Mouse (Mus musculus) layer of hippocampus, postnatal 14 days (tissue): ENCODE measurements around the gene Cnr2. TPM values are rescaled to one million over a fixed set of nuclear protein-coding genes. Genes with fewer than 3 reads are reported as not detected.

Experiments
- DNase-seq, 2 experiments: peaks; one replicate each; pipeline ENCODE4 v3.0.0; 2021 to 2022; ENCODE audit warnings: low spot score in 2 of 2, mixed read lengths in 1 of 2
- total RNA-seq, 2 experiments: library from RNA; stranded (reverse); gene quantifications; 2 replicates each; pipeline ENCODE4 v1.2.3; 2021

Cnr2 gene
- total RNA-seq, 2 experiments from 2014 or later: 0.09 TPM; not detected in 1

GRCm38 (mm10) chr4:135962946-135963345 lies 67.8 kb downstream of the Cnr2 start:
- DNase-seq: no peak

GRCm38 (mm10) chr4:135963457-135964193 lies 68.4 kb downstream of the Cnr2 start, which contains the start of gene Gale:
Gene Gale (plus strand): TSS chr4:135963727.
- DNase-seq: peak; percentile 88 to 94

GRCm38 (mm10) chr4:135964426-135964825 lies 69.2 kb downstream of the Cnr2 start:
- no peak for DNase-seq

GRCm38 (mm10) chr4:135965113-135965512 lies 69.9 kb downstream of the Cnr2 start:
- DNase-seq: no peak

GRCm38 (mm10) chr4:135966283-135966682 lies 71.1 kb downstream of the Cnr2 start:
- DNase-seq: no peak

GRCm38 (mm10) chr4:135967086-135967760 lies 72.0 kb downstream of the Cnr2 start:
- no peak for DNase-seq

GRCm38 (mm10) chr4:135968271-135968869 lies 73.2 kb downstream of the Cnr2 start:
- DNase-seq: no peak

- DNase-seq: no peak
These were observed 74.0 kb downstream of the Cnr2 start for GRCm38 (mm10) chr4:135969070-135969750.

Other genes with a start within 250 kb of the Cnr2 start
- under 1 TPM; 0.19 to 0.37 TPM for gene Ifnlr1, start 209.1 kb upstream of the Cnr2 start, total RNA-seq
- gene Il22ra1, start 167.2 kb upstream of the Cnr2 start, total RNA-seq: under 1 TPM in 1 of 2 experiments, not detected in 1; 0.12 TPM
- gene Myom3, start 135.7 kb upstream of the Cnr2 start, total RNA-seq: 1 to 10 TPM; 1.4 to 1.5 TPM
- 10 to 100 TPM; 78.4 to 85.6 TPM for gene Srsf10, start 39.6 kb upstream of the Cnr2 start, total RNA-seq
- gene Pnrc2, start 21.5 kb upstream of the Cnr2 start, total RNA-seq: 10 to 100 TPM; 59.5 to 67.2 TPM
- gene Fuca1, start 25.3 kb downstream of the Cnr2 start, total RNA-seq: 10 to 100 TPM; 48.9 to 52.6 TPM
- 10 to 100 TPM; 31.3 to 35.0 TPM for gene Hmgcl, start 51.1 kb downstream of the Cnr2 start, total RNA-seq
- gene Gale, start 68.3 kb downstream of the Cnr2 start, total RNA-seq: 10 to 100 TPM; 26.9 to 29.0 TPM
- gene Lypla2, start 77.2 kb downstream of the Cnr2 start, total RNA-seq: 100 to 1,000 TPM; 107 to 111 TPM
- 10 to 100 TPM; 86.8 to 90.1 TPM for gene Pithd1, start 91.9 kb downstream of the Cnr2 start, total RNA-seq
- gene Eloa, start 126.4 kb downstream of the Cnr2 start, total RNA-seq: 10 to 100 TPM; 31.7 TPM
- gene Rpl11, start 158.0 kb downstream of the Cnr2 start, total RNA-seq: 100 to 1,000 TPM; 254 to 300 TPM
- 10 to 100 TPM; 77.9 to 91.6 TPM for gene Id3, start 248.1 kb downstream of the Cnr2 start, total RNA-seq